Mouse (Mus musculus) spleen, postnatal 10 days (tissue): ENCODE measurements around the gene Sh2d4b.

Source experiments
- DNase-seq, 2 experiments: peaks; one replicate each; pipeline ENCODE4 v3.0.0; 2021 to 2022; ENCODE audit warnings: low spot score in 2 of 2

Gene Sh2d4b

GRCm38 (mm10) chr14:40893196-40893595, at the start of gene Sh2d4b:
Sh2d4b (minus strand) TSS chr14:40893266.
- DNase-seq: no peak

- DNase-seq: no peak
These were observed 49.4 kb upstream of the Sh2d4b start for GRCm38 (mm10) chr14:40942429-40942828.

DNA sequence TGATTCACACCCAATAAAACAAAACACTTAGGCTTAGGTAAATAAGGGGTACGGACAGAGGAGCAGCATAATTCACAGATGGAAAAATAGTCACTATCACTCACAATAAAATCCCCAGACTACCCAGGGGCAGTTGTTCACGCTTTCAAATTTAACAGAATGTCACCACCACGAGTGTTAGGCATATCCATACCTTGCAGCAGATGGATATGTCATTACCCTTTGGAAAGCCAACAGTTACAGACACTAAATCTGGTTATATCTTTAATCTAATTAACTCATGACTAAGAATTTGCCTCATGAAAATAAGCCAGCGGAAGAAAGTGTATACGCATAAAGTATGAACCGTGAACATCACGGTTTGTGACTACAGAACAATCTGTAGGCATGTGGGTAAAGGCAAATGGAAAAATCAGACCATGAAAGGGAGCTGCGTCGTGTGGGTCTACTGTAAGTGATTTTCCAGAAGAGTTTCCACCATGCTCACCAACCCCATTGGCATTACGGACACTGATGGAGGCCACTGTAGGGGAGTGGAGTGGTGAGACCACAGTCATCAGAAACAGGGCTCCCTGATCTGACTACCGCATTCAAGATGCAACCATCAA, 45.4 kb upstream of the Sh2d4b start:
- DNase-seq: no peak

GRCm38 (mm10) chr14:40937052-40937451, 44.0 kb upstream of the Sh2d4b start:
- DNase-seq: no peak

DNA sequence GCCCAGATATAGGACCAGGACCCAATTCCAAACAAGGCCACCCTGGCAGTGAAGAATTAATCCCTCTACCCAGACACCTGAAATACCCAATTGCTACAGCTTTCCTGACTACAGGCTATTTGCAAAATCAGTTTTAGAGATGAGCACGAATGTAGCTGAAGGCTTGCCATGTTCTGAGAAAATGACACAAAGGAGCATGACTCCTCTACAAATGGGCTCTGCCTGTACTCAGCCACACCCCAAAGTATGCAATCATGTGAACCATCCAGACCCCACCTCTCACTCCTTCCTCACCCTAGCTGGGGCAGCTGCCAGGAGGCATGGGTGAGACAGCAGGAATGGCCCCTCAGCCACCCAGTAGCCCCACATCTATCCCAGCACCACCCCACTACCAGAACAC, 42.4 kb upstream of the Sh2d4b start:
- no peak for DNase-seq

GRCm38 (mm10) chr14:40935054-40935453, 42.0 kb upstream of the Sh2d4b start:
- no peak for DNase-seq

- peak in 1 of 2 experiments; percentile 22 for DNase-seq
These were observed 40.3 kb upstream of the Sh2d4b start for GRCm38 (mm10) chr14:40933328-40933727.

GRCm38 (mm10) chr14:40932225-40932624, 39.2 kb upstream of the Sh2d4b start:
- DNase-seq: no peak

DNA sequence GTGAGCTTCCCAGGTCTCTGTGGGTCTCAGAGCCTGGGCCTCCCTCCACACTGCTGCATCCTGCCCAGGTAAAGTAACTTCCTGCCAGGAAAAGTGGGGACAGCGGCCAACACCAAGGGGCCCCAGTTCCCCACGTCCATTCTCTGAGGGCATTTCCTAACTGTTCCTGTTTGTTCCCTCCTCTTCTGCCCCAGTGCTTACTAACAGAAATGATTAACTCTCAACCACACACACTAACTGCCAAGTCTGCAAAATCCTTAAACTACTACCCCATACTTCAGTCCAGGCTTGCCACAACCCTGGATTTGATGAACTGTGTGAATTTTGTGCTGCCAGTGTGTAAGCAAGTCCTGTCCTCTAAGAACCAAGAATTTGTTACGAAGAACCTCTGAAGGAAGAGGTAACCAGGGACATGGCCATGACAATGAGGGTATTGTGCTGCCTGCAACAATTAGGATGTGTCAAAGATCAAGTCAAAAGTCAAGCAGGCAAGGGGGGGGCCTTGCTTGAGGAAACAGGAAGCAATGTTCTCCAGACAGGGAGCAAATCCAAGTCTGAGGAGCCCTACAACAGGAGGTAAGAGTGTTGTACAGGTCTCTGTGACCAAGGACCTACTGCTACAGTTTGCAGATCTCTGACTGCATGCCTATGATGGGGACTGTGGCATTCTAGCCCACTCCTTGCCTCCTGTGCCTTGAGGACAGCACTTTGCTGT, 38.2 kb upstream of the Sh2d4b start:
- no peak for DNase-seq

DNA sequence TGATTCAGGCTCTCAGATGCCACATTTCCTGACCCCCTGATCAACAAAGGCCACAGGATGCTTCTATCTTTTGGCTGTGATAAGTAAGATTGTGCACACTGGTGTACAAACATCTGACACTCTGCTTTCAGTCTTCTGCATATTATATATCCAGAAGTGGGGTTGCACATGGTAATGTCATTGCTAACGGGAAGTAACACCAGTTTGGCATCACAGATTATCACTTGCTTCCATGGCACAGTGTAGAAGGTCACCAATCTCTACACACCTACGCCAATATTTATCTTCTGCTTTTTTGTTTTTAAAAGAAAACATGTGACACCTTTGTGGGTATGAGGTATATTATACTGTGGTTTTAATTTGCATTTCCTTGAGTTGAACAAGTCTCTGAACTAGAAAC, 36.9 kb upstream of the Sh2d4b start:
- no peak for DNase-seq

DNA sequence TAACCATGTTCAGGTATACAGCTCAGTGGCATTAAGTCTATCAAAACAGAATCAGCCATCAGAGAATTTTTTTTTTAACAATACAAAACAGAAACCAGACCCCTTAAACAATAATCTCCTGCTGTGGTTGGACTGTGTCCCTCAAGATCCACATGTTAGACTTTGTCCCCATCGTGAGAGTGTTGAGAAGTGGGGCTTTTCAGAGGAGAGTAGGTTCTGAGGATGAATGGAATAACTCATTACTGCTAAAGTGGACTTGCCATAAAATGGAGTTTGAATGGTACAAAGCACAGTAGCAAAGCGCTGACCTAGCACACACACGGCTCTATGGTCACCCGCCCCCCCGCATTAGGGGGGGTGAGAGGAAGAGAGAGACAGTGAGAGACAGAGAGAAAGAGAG, 35.8 kb upstream of the Sh2d4b start:
- DNase-seq: no peak

GRCm38 (mm10) chr14:40927041-40927440, 34.0 kb upstream of the Sh2d4b start:
- DNase-seq: no peak

- DNase-seq: peak in 1 of 2 experiments; percentile 45
These were observed 31.5 kb upstream of the Sh2d4b start for GRCm38 (mm10) chr14:40924378-40925113.

DNA sequence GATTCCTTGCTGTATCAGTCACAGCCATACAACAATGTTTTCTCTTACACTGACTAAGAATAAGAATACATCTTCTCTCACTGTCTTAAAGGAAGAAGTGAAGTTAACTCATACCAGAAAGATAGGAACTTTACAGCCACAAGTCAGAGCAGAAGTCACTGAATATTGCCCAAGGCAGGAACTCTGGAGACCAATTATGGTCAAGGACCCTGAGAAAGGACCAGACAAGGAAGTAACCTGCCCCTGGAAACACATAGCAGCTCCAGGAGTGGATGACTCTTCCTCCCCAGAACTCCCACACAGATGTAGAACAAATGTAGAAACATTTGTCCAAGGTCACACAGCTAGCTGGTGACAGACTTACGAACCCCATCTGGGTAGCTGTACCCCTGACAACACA, 28.2 kb upstream of the Sh2d4b start:
- DNase-seq: no peak

GRCm38 (mm10) chr14:40919521-40919920, 26.5 kb upstream of the Sh2d4b start:
- no peak for DNase-seq

DNA sequence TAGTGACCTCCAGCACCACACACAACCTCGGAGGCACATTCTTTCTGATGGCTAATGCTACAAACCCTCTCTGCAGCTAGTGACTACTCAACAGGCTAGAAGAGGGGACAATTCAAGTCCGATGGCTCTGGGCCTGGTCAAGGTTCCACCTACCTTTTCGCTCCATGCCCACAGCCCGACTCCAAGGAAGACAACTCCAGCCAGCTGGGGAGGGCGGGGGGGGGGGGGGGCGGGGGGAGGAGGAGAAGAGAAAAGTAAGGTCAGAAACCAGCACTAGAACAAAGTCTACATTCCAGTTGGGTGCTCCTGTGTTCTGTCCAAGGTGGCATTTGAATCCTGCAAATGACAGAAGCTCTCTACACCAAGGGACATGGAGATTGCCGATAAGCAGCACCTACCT, 25.4 kb upstream of the Sh2d4b start:
- DNase-seq: no peak

DNA sequence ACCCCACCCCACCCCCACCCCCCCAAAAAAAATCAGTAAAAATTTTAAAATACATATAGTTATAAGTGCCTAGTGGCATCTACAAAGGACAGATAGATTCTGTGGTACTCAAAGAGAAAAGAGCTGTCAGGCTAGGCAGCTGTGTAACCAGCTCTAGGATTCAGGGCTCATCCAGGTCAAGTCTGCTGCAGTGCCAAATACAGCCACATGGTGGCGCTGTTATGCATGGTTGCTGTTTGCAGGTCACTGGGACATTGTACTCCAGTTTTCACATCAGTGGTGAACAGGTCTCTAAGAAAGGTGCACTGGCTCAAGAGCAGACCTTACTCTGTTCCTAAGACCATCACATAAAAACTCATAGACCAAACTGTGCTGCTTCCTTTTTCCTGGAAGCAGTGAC, 24.6 kb upstream of the Sh2d4b start:
- peak; percentile 90 to 92 for DNase-seq

GRCm38 (mm10) chr14:40916667-40917066, 23.6 kb upstream of the Sh2d4b start:
- DNase-seq: no peak

DNA sequence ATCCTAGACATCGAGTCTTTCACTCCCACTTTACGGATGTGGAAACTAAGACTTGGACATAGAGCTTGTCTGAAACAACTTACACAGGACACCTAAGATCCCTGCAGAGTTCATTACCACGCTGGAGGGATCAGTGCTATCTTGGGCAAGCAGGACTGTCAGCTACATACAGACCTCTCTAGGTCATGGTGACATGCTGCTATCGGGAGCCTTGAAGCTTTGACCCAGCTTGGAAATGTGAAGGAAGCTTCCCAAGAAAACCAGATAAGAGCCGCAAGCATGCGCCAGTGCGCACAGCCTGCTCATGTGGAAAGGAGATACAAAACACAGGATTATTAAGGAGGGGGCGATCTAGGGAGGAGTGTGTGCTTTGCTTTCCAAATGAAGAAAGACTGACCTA, 22.8 kb upstream of the Sh2d4b start:
- DNase-seq: no peak

- DNase-seq: no peak
These were observed 21.6 kb upstream of the Sh2d4b start for GRCm38 (mm10) chr14:40914701-40915100.

- no peak for DNase-seq
These were observed 20.6 kb upstream of the Sh2d4b start for GRCm38 (mm10) chr14:40913709-40914108.

GRCm38 (mm10) chr14:40911529-40911928, 18.5 kb upstream of the Sh2d4b start:
- DNase-seq: no peak

DNA sequence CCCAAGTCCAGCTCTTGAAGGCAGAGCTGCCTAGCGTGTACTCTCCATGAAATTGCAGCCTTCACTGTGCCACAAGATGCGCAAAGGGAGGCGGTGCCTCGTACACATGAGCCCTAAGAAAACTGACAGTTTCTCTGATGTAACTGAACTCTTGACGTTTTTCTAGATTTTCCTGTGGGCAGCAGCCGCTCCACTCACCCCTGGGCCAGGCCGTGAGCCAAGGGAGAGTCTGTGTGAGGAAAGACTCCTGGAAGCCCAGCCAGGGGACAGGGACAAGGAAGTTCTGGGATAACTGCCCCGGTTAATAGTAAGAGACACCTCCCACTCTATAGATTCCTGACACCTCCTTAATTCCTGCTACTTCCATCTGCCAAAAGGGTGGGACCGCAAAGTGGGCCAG, 15.7 kb upstream of the Sh2d4b start:
- DNase-seq: no peak
